Mouse (Mus musculus): ENCODE measurements around the gene Sf3a3.

Sf3a3 gene

GRCm38 (mm10) chr4:124738783-124739182, 24.2 kb downstream of the Sf3a3 start:
- DNase-seq (ENCODE audit: low spot score): no peak

GRCm38 (mm10) chr4:124741376-124742343, 27.1 kb downstream of the Sf3a3 start, which contains the start of gene Inpp5b:
Gene Inpp5b, plus strand, starts transcription at chr4:124741850.
- DNase-seq (ENCODE audit: low spot score): peak; percentile 71

GRCm38 (mm10) chr4:124742839-124743238, 28.3 kb downstream of the Sf3a3 start:
- DNase-seq (ENCODE audit: low spot score): no peak

GRCm38 (mm10) chr4:124746577-124746976, 32.0 kb downstream of the Sf3a3 start:
- no peak for DNase-seq (ENCODE audit: low spot score)

GRCm38 (mm10) chr4:124747851-124748250, 33.3 kb downstream of the Sf3a3 start:
- no peak for DNase-seq (ENCODE audit: low spot score)

- DNase-seq (ENCODE audit: low spot score): peak; percentile 96
Observed at GRCm38 (mm10) chr4:124751300-124752250, 37.0 kb downstream of the Sf3a3 start.

GRCm38 (mm10) chr4:124752281-124753199, 38.0 kb downstream of the Sf3a3 start:
- DNase-seq (ENCODE audit: low spot score): no peak

- no peak for DNase-seq (ENCODE audit: low spot score)
Observed at GRCm38 (mm10) chr4:124755526-124755925, 41.0 kb downstream of the Sf3a3 start.

- no peak for DNase-seq (ENCODE audit: low spot score)
Observed at GRCm38 (mm10) chr4:124759305-124759811, 44.8 kb downstream of the Sf3a3 start.

- DNase-seq (ENCODE audit: low spot score): no peak
Observed at GRCm38 (mm10) chr4:124761201-124761600, 46.6 kb downstream of the Sf3a3 start.

GRCm38 (mm10) chr4:124762858-124763452, 48.4 kb downstream of the Sf3a3 start:
- DNase-seq (ENCODE audit: low spot score): no peak

GRCm38 (mm10) chr4:124765802-124766565, 51.4 kb downstream of the Sf3a3 start:
- no peak for DNase-seq (ENCODE audit: low spot score)

- DNase-seq (ENCODE audit: low spot score): no peak
Observed at GRCm38 (mm10) chr4:124766566-124766940, 52.0 kb downstream of the Sf3a3 start.

- DNase-seq (ENCODE audit: low spot score): no peak
Observed at GRCm38 (mm10) chr4:124768963-124769591, 54.5 kb downstream of the Sf3a3 start.

- DNase-seq (ENCODE audit: low spot score): peak; percentile 51
Observed at GRCm38 (mm10) chr4:124770624-124771023, 56.0 kb downstream of the Sf3a3 start.

GRCm38 (mm10) chr4:124772125-124772524, 57.5 kb downstream of the Sf3a3 start:
- no peak for DNase-seq (ENCODE audit: low spot score)

- no peak for DNase-seq (ENCODE audit: low spot score)
Observed at GRCm38 (mm10) chr4:124773449-124773848, 58.9 kb downstream of the Sf3a3 start.

GRCm38 (mm10) chr4:124773995-124774394, 59.4 kb downstream of the Sf3a3 start:
- no peak for DNase-seq (ENCODE audit: low spot score)

GRCm38 (mm10) chr4:124774429-124774828, 59.9 kb downstream of the Sf3a3 start:
- DNase-seq (ENCODE audit: low spot score): no peak

Data from left cerebral cortex, adult 11 months (tissue).